Mouse (Mus musculus) left cerebral cortex, postnatal 36 days (tissue): Measurements from ENCODE around the gene Ppp1r3a. TPM values are rescaled to one million over a fixed set of nuclear protein-coding genes. Genes with fewer than 3 reads are reported as not detected.
"Not testable (repeated sequence)": the region's sequence is repeated elsewhere in the genome, so short reads cannot be mapped to it uniquely, and the experiment has no call there.

Experiments
- DNase-seq, 2 experiments: peaks; one replicate each; pipeline ENCODE4 v3.0.0; 2021 to 2022; ENCODE audit warnings: low spot score in 2 of 2, mixed read lengths in 1 of 2
- intact Hi-C: fragments of 180-260 bp; cut with DNase I; formaldehyde crosslinking; loops from one replicate; pipeline ENCODE4 v1.15.1; 2025
- total RNA-seq, 2 experiments: library from RNA; stranded (reverse); gene quantifications; 2 replicates each; pipeline ENCODE4 v1.2.3; 2021

Gene Ppp1r3a
- total RNA-seq = not detected

DNA sequence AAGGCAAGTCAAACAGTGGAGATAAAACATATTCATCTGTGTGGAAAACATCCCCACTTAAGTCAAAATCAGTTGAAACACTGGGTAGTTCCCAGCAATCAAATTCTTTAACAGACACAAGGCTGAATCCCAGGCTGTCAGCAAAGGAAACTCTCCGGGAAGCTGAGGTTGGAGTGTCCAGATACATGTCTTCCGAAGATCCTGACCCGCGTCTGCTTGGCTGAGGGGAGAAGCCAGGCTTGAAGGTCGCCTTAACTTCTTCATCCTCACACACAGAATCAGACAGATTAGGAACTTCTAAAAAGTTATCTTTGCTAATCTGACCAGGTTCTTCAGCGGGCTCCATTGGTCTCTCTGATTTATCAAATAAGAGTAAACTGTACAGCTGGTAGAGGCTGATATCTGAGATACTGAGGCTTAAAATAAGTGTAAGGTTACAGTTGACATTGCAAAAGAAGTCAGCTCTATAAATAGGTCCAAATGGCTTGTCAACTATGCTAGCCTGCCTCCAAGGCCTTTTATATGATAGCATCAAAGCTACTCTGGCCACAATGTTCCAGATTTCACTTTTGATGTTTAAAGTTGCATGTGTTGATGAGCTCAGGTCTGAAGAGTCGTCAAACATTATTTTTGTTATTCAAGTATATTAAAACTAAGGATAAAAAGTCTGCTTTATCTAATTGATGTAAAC, at the start of gene Ppp1r3a:
TSS of gene Ppp1r3a (minus strand) at position 374 of the 691 bp plus-strand sequence.
- no peak for DNase-seq
- intact Hi-C loops = no loop called here

DNA sequence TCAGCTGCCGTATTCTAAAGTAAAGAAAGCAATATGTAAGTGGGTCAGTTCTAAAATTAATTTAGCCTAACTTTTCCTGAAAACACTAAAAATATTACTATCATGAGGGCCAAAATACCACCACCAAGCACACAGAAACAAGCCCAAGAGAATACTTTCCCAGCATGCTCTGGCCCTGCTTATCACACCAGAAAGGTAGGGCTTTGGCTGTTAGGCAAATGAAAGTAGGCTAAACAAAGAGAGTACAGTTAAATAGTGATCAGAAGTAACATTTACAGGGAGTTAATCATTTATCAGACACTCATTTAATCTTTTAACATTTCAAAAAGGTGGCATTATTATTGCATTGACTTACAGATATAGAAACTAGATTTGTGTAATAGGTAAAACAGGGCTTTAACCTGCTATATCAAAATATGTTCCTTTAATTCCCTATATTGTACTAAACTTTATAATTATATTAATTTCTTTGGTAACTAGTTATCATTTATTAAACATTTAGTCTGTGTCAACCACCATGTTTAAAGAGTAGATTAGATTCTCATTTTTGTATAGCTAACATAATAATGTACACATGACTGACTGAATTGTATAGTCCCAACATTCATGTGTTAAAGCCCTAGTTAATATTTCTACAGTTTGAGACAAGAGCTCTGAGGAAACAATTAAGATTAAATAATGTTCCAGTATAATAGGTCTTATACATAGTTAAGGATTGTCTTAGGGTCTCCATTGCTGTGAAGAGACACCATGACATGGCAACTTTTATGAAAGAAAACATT, 32.3 kb upstream of the Ppp1r3a start:
- no peak for DNase-seq
- intact Hi-C loops = no loop called here

DNA sequence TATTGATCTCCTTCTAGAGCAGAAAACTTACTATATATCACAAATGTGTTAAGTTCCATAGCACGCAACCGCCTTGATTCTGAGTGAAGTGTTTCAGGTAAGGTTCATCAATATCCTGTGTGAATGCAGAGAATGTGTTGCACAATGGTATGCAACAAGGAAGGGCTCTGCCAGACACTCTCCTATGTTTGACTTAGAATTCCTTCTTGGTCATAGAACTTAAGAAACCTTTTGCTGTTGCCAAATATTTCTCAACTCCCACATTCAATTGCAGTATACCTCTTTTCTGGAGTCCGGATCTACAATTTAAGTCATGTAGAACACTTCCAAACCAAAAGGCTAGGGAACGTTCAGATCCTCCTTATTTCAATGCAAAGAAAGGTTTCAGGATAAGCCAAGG, 22.8 kb upstream of the Ppp1r3a start:
- DNase-seq = no peak
- intact Hi-C loops = no loop called here

DNA sequence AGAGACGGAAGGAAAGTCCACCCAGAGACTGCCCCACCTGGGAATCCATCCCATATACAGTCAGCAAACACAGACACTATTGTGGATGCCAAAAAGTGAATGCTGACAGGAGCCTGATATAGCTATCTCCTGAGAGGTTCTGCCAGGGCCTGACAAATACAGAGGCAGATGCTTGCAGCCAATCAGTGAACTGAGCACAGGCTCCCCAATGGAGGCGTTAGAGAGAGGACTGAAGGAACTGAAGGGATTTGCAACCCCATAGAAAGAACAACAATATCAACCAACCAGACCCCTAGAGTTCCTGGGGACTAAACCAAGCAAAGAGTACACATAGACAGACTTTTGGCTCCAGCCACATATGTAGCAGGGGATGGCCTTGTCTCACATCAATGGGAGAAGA, 16.6 kb upstream of the Ppp1r3a start:
- DNase-seq = no peak
- intact Hi-C loops = no loop called here

GRCm38 (mm10) chr6:14757486-14757885, 2.4 kb upstream of the Ppp1r3a start:
- DNase-seq = no peak
- intact Hi-C loops = no loop called here

DNA sequence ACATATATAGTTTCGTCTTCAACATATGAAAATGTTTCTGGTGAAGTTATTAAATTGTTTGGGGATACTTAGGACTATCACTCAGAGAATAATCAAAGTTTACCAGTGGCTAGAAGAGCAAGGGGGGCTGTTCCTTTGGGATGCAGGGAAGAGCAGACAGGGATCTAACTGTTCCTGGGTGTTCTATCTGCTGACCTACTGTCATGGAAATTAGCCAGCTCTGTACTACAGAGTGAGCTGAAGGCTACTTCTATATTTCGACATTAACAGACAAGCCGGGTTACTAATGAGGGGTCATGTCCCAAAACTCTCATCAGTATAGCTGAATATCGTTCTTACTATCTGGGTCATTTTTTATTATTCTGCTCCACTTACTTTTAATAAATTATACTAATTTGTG, 1.6 kb downstream of the Ppp1r3a start:
- intact Hi-C loops = no loop called here
- no peak for DNase-seq

DNA sequence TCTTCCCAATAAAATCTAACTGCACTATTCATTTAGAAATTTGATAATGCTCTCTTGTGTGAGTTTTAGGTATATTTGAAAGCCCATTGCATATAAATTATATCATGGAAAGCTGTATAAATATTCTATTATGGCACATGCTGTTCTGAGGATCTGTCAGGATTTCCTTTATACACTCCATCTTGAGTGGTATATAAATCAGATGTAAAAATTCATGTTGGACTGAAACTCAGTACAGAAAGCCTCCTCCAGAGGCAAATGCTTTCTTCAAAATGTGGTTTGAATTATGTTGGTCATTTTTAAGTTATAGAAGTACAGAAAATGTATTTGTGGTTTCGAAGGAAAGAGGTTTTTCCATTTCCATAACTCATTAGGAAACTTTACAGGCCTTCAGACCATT, 2.9 kb downstream of the Ppp1r3a start:
- DNase-seq = no peak
- intact Hi-C loops = no loop called here

DNA sequence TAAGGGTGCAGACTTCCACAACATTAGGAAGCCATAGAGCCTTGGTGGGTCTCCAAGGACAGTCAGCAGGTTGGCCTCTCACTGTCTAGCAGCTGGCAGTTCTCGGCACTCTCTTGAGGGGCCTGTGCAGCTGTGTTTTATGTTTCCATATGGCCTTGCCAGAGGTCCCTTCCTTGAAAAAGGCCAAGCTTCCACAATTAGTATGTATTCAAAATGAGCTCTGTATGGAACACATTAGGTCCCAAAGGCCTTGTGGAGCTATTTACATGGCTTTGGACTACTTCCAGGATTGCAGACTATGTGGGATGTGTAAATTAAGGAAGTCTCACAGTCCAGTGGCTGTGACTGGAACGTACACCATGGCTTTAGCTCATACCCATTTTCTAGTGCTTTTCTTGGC, 8.1 kb downstream of the Ppp1r3a start:
- intact Hi-C loops = no loop called here
- no peak for DNase-seq

GRCm38 (mm10) chr6:14736017-14736416, 19.1 kb downstream of the Ppp1r3a start:
- intact Hi-C loops = no loop called here
- DNase-seq = no peak

- DNase-seq = no peak
- intact Hi-C loops = no loop called here
These were observed 24.1 kb downstream of the Ppp1r3a start for GRCm38 (mm10) chr6:14731011-14731410.

- intact Hi-C loops = no loop called here
- DNase-seq = no peak
These were observed 34.2 kb downstream of the Ppp1r3a start for GRCm38 (mm10) chr6:14720772-14721414.

GRCm38 (mm10) chr6:14720110-14720771, 34.8 kb downstream of the Ppp1r3a start:
- DNase-seq = no peak
- intact Hi-C loops = no loop called here

GRCm38 (mm10) chr6:14715129-14715989, 39.7 kb downstream of the Ppp1r3a start:
- DNase-seq = no peak
- intact Hi-C loops = no loop called here

- no peak for DNase-seq
- intact Hi-C loops = no loop called here
These were observed 42.9 kb downstream of the Ppp1r3a start for GRCm38 (mm10) chr6:14712146-14712545.

DNA sequence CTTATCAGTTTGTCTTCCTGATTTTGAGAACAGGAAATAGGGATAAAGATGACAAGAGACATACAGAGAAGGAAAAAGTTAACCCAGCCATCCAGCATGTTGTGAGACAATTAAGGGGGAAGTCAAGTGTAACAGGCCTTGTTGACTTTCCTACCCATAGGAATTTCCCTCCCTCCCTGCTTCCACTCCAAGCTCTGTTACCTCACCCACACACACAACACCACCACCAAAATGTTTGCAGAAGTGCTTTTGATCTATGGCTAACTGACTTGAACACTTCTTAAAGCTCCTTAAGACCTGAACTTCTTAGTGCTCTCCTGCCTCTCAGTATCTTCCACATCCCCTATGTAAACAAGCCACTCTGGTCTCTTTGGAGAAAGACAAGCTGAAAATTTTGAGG, 55.0 kb downstream of the Ppp1r3a start:
- no peak for DNase-seq
- intact Hi-C loops = no loop called here

GRCm38 (mm10) chr6:14679231-14679887, 75.7 kb downstream of the Ppp1r3a start:
- intact Hi-C loops, DNase-seq: not testable (repeated sequence)

GRCm38 (mm10) chr6:14668966-14669365, 86.1 kb downstream of the Ppp1r3a start:
- intact Hi-C loops, DNase-seq: not testable (repeated sequence)

DNA sequence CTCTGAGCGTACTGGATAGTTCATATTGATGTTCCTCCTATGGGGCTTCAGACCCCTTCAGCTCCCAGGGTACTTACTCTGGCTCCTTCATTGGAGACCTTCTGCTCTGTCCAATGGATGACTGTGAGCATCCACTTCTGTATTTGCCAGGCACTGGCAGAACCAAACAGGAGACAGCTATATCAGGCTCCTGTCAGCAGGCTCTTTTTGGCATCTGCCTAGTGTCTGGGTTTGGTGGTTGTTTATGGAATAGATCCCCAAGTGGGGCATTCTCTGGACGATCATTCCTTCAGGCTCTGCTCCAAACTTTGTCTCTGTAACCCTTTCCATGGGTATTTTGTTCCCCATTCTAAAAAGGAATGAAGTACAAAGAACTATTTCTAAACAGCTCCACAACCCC, 87.4 kb downstream of the Ppp1r3a start:
- DNase-seq, intact Hi-C loops: not testable (repeated sequence)
